Mouse (Mus musculus) gastrocnemius, postnatal 10 days (tissue): ENCODE data around the gene Nsun7. TPM values are rescaled to one million over a fixed set of nuclear protein-coding genes. Genes with fewer than 3 reads are reported as not detected.

Experiments used
- DNase-seq: peaks from one replicate; pipeline ENCODE4 v3.0.0; 2021; ENCODE audit warnings: mixed read lengths
- total RNA-seq, 2 experiments: library from RNA; stranded (reverse); gene quantifications; 2 replicates each; pipeline ENCODE4 v1.2.3; 2021

Gene Nsun7
- total RNA-seq, 2 experiments from 2014 or later: 0.19 to 0.20 TPM

DNA sequence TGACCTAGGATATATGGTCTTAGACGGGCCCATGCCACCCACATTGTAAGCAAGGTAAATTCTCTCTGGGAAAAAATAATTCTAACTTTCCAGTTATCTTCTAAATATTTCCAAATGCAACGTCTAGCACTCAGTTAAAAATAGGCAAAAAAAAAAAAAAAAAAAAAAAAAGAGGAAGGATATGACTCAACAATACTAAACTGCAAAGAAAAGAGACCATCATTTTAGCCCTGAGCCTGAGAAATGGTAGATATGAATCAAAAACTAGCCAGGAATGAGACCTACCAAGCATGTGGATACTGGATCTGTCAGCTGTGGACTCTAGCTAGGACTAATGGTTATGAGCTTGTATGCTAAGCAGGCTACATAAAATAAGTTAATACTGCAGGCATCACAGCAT, 20.0 kb downstream of the Nsun7 start:
- DNase-seq: no peak

DNA sequence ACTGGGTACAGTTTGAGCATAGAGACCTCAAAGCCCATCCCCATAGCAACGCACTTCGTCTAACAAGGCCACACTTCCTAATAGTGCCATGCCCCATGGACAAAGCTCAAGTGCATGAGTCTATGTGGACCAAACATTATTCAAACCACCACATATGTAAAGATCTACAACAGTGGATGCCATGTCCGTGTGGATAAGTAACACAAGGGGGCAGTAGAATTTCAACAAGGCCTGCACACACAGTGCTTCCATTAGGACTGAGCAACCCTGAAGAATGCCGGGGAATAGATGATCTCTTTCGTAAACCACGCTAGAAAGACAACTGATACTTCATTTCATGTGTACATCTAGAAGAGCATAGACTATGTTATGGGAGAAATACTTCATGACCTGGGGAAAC, 21.0 kb downstream of the Nsun7 start:
- DNase-seq: no peak

DNA sequence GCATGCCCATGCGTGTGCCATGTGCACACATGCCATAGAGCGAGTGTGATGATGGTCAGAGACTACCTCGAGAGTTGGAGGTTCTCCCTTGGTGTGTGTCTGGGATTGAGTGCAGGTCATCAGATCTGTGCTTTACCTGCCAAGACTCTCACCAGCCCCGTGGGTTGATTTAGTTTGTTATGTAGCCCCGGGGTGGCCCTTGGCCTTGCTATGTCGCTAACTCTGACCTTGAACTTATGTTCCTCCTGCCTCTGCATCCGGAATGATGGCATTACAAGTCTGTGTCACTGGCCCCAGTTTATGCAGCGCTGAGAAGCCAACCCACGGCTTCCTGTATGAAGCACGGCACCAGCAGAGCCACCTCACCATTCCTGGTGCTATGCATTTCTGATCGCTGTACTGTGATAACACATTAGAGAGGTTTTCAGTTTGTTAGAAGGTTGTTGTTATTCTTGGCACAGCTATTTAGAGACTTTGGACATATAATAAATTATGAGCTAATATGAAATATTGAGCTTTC, 34.5 kb downstream of the Nsun7 start:
- no peak for DNase-seq

DNA sequence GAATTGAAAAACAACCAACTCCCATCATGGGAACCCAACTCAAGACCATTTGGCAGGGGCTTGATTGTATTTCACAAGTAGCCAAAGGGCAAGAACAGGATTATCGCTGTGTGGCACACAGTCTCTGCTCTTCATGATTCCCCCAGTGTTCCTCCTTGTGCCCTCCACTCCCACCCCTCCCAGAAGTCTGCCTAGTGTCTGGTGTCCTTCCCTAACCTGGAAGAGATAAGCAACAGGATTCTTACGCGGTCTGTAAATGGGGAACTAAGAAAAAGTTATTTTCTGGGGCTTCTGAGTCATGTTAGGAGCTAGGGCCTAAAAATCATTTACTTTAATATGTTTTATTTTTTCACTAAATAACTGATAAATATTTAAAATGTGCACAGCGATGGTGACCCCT, 35.3 kb downstream of the Nsun7 start:
- DNase-seq: no peak

DNA sequence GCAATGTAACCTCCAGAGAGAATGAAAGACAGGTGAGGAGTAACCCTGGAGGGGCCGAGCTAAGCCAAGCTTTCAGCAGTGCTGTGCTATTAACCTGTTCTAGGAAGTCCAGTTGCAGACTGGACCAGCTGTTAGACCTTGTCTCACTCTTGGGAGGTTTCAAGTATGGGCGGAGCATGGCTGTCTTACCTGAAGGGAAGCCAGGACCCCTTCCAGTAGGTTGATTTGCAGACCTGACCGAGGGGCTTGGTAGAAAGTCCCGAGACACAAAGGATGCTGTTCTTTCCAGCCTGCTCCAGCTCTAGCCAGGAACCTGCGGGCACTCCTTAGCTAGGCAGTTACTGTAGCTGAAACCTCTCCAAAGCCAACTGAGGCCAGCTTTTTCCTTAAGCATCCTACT, 36.4 kb downstream of the Nsun7 start:
- DNase-seq: no peak

DNA sequence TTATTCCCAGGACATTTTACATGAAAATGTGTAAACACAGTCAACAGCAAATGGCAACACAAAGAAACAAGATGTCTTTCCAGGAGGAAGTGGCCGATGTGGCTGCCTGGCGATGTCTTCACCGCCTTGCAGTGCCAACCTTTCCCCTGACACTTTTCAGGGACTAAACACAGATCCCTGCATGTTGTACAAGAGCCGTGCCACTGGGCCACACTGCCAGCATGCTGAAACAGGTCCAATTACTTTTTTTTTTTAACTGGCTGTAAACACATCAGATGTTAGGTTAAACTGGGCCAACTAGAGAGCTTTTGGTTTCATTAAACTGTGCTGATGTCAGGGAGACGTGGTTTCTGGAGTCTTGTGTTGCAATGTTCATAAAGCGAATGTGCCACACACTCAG, 39.2 kb downstream of the Nsun7 start:
- DNase-seq: no peak

DNA sequence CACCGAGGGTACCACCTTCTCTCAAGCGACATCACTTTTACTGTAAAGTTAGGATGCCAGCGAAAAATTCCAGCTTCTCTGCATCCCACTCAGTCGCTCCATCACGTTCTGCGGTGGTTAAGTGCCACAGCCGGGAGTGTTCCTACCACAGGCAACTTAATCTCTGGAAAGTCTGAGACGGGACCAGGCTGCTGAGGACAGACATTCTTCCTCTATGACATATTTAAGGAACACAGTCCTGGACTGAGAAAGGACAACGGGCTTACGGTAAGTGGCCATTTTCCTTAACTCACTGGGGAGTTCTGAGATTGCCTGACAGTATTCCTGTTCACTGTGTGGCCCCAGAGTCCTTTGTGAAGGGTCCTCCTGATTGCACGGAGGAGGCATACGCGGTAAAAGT, 40.9 kb downstream of the Nsun7 start:
- no peak for DNase-seq

DNA sequence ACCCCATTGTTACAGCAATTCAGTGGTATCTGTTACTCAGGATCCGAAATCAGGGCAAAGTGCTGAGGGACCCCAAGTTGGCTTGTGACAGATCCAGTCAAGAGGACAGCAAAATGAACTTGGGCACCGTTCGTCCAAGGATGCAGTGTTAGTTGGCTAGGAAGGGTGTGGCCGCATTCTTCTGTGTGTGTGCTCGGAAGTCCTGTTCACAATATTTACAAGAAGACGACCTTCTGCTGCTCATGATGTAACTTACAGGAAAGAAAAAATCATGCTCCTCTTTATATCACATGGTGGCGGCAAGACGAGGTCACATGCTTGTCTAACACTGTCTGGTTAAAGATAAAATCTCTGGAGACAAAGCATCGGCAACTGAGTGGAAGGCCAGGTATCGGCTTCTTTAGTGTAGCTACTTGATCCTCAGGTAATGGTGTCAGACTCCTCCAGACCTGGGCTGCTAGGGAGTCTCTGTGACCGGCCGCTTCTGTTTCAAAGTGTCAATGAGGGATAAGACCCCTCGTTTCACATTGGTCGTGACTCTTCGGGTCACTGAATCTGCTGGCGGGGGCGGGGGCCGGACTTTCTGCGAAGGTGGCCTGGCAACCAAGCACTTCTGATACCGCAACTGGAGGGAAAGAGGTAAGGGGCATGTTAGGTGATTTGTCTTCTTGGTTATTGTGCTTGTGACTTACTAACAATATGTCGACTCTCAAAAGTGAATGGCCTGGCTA, 42.6 kb downstream of the Nsun7 start:
- no peak for DNase-seq

DNA sequence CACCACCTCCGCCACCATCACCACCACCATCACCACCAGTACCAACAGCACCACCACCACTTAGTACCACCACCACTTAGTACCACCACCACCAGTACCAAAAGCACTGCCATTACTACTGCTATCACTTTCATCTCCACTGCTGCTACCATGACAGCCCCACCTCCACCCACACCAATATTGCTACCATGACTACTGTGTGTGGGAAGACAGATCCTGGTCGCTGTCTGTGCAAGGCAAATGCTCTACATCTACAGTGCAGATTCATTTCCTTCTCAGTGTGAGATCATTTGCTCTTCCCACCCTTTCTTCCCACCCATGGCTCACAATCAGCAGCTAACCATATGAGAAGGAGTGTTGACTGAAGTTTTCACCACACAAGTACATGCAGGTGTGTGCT, 43.2 kb downstream of the Nsun7 start:
- DNase-seq: no peak

DNA sequence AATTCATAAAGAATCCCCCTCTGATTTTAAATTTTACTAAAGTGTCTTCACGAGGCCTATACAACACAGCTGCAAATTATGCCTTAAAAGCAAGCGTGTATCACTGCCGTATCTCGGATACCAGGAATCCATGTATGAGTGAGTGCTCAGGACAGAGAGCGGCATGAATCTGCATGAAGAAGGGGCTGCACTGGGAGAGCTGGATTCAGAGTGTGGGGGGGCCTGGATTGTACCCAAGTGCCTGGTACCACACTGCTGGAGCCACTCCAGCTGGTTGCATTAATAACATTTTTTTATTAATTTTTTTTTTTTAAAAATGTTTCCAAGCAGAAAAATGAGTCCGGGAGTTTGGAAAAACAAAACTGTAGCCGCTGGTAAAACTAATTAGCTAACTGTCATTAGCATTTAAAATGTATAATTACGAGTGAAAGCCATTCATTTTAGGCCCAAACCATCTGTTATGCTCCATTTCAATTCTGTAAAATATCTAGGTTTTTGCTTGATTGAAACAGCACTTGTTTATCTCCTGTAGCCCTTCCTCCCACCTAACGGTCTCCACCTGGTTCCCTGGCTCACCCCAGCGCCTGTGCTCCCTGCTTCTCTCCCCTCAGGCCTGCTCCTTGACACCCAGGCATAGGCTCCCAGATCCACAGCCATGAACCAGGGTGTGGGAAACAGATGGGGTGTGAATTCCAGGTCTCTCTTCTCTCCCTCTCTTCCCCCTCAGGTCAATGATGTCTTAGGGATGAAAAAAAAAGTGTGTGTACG, 44.8 kb downstream of the Nsun7 start:
- DNase-seq: no peak

DNA sequence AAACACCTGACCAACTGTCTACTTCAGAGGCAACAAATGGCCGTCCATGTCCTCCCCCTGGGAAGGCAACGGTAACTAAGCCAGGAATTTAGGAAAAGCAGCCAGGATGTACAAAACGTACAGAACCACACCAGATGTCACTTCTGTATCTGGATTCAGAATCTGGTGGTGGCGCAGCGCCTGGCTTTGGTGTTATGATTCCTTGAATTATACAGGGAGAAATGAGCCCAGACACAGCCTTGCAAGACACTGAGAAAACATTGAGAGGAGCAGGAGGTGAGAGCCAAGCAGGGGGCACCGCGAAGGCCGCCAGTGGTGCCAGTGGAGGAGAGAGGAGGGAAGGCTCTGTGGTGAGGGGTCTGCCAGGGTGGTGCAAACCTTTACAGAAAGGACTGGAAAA, 45.8 kb downstream of the Nsun7 start:
- no peak for DNase-seq

DNA sequence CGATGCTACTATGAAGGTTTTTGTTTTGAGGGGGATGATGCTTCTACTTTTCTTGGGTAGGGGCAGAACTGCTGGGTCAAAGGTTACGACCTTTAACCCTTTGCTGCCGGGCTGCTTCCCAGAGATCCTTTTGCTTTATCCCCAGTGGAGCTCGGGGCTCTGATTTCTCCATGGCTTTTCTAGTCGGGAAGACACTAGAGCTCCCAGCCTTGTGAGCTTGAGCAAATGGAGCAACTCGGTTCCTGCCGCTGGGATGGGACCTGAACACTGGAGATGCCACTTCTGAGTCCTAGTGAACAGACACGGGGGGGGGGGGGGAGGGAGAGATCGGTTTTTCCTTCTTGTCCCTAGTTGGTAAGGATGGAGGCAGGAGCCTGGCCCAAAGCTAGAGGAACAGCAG, 50.6 kb downstream of the Nsun7 start:
- DNase-seq: no peak

DNA sequence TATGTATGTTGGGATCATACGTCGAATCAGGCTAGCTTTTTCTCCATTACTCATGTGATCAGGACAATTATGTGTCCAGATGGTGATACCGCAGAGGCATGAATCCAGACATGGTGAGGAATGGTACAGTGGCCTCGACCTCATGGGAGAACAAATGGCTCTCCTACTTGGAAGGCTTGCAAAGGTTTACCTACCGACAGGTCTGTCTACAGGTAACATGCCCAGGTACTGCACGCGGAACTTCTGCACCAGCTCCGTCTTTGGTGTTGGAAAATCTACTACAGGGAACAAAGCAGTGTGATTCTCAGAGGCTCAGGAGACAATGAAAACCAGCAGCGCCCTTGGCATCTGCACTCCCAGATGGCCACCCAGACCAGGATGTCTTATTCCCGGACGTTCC, 51.1 kb downstream of the Nsun7 start:
- no peak for DNase-seq

DNA sequence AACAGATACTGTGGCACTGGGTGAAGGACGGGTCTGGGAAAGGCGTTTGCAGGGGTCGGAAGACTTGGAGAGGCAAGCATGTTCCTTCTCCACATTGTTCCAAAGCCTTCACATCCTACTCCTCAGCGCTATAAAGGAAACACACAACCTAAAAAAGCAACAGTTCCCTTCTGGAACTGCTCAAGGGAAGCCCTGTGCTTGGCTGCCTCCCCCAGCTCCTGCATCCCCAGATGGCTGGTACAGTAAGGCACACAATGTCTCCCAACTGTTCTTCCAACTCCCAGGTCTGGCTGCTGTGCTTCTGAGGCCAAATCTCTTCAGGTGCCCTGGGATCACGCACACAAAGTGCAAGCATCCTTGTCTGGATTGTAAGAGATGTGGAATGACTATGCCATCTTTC, 56.1 kb downstream of the Nsun7 start:
- DNase-seq: no peak

DNA sequence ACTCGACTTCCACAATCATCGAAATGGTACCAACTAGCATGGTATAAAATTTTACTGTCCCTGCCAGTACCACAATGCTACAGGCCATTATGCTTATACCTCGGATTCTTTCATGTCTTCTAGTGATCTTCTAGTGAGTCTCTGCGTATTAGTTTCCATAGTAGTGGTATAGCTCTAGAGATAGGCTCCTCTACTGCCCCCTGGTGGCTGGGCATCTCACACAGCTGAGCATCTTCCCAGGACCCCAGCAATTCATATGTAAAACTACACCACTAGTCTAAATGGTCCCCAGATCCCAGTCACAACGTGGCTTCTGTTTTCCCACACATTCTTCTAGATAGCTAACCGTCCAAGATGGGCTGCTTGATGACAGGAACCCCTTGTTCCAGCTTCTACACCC, 59.6 kb downstream of the Nsun7 start:
- DNase-seq: peak; percentile 53

DNA sequence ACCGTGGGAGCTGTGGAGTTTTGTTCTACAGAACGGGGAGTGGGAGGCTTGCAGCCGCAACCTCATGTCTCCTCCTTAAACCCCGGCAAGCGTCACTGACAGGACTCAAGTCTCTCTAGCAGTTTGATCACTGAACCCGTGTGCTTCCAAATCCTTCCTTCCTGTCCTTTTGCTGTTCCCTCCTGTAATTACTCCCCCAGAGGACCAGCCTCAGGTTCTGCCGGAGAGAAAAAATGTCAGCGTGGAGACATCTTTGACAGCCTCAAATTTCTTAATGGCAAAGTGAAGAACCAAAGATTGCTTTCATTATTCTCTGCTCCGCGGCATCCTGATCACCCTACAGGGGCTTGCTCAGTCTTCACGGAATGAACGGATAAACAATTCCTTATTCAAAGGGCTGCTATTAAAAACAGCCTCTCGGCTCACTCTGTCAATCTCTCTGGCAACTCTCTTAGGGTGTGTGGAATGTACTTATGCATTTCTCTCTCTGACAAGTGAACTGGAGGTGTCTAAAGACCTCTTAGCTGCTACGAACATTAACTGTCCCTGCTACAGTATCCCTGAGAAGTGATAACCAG, 60.2 kb downstream of the Nsun7 start:
- no peak for DNase-seq

DNA sequence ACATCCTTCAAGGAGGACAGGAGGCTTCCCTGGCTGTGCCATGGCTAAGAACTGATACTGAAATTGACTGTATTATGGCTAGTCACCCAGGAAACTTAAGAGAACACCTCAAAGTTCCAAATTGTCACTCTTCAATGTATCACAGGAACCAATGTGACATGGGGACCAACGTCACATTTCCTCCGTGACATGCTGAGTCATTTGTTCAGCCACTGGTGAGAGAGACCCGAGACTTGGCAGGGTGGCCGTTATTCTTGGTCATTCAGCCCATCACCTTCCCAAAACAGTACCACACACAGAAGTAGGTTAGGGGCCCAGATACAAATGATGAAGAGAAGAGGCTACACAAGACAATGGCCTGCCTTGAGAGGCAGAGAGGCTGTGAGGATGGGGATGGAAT, 63.4 kb downstream of the Nsun7 start:
- no peak for DNase-seq

DNA sequence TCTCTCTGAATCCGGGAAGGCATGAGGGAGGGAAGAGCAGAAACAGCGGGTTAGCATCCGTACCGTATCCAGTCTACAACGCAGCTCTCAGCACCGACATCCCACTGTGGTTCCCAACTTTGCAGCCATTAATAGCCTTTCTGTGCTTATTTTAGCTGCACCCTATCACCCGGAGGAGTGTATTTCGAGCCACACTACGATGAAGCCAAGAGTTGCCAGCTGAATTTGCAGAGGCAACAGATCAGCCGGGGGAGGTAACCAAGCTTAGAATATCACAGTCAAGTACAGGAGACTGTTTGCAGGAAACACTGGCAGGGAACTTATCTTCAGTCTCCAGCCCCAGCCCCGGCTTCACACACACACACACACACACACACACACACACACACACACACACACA, 63.9 kb downstream of the Nsun7 start:
- DNase-seq: no peak

DNA sequence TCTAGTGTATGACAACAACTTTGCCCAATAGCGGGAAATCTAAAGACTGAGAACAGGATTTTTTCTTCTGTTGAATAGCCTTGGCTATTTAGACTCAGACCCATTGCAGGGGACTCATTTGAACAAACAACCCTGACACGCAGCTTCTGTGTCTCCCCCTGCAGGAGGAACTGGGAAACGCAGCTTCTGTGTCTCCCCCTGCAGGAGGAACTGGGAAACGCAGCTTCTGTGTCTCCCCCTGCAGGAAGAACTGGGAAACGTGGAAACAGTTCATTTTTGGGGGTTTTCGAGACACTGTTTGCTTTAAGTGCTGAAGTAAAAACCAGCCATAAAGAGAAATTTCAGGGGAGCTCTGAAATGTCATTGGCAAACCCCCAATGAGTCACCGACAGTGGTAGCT, 66.7 kb downstream of the Nsun7 start:
- DNase-seq: peak; percentile 21

DNA sequence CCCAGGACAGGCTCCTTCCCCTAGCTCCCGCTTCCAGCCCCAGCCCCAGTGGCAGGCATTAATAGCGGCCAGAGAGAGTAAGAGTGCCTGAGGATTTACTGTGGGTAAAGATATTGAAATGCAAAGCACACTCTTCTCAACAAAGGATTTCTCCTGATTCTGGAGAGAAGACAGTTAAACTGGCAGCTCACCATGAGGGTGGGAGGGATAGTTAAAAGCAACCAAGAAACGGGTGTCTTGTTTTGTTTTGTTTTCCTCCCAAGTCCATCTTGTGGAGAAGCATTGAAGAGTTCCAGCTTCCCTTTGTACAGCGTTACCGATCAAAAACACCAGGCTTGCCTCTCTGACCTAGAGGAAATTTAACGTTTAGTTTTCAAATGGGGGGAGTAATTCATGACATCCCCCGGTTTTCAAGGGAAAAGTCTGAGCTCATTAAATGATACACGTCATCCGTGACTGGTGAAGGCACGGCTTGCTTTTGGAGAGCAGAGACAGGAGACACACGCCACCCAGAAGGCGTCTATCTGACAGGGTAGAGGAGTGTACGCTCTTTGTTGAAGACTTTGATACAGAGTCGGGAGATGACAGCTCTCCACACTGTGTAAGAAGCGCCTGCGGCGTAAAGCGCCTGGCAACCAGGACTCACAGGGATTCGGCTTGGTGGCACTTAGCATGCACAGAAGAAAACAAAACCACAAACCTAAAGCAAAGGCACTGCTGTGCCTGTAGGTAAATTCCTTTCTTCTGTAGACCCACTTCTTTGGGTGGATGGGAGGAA, 68.4 kb downstream of the Nsun7 start:
- DNase-seq: no peak

DNA sequence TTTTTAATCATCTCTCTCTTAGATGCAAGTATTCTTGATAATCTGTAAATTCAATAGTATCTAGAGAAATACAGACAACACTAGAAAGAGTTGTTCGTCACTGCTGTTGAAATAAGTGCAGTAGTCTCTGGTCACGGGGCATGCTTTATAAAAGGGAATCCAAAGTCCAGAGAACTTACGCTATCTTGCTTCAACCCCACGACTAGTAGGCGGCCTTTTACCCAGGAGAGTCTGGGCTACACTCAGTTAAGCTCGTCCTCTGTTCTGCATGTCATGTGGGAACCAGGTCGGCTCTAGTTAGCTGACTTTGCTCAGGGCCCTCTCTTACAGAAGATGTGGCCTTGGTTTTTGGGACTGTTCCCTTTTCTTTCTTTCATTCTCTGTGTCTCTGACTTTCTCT, 69.1 kb downstream of the Nsun7 start:
- DNase-seq: no peak

DNA sequence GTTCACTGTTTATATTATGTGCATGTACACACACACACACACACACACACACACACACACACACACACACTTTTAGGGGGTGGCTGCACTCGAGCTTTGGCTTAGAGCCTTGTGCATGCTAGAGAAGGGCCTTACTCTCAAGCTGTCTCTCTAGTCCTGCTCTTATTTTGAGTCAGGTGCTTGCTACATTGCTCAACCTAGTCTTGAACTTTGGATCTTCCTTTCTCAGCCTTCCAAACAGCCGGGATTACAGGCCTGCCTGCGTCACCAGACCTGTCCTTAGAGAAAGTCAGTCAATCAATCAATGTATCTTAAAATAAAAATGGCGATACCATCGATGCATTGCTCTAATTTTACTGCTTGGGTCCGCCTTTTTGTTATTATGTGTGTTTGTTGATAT, 71.1 kb downstream of the Nsun7 start:
- no peak for DNase-seq
